Mouse (Mus musculus): ENCODE data around the gene Mpp2. TPM values are rescaled to one million over a fixed set of nuclear protein-coding genes. Genes with fewer than 3 reads are reported as not detected.
A peak's percentile ranks its signal among the peaks of the same experiment; 100 is the strongest.

Mpp2 gene
- polyA plus RNA-seq, 1 experiment from 2014 or later, result 7.0 TPM

DNA sequence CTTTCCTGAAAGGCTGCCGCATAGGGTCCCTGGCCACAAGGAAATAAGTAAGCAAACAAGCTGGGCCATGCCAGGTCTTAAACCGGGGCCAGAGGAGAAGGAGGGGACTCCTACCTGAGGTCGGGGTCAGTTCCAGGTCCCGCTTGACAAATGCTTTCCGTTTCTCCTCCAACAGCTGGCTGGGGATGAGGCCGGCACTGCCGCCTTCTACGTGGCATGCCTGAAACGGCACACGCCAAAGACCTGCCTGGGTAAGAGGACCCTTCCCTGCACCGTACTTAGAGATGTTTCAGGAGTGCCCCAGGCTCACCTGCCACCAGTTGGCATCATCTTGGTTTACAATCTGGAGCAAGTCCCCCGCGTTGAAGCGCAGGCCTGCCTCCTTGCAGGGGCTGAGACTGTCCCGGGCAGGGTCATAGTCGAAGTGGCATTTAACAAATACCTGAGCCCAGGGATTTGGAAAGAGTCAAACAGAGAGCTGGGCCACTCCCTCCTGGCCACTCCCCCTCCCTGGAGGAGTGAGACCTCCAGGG is 26.3 kb downstream of the Mpp2 start:
- no peak overlapping the region for H3K4me2 ChIP-seq (ENCODE audit: low read length)
- H3K9ac ChIP-seq (ENCODE audit: low read length), result no peak overlapping the region
- no peak overlapping the region for H3K4me3 ChIP-seq (ENCODE audit: low read depth, low read length)
- no peaks in the 10 kb centered on the region; the same call in 1 of the 2 replicates for H3K4me1 ChIP-seq (replicated peaks; ENCODE audit: control insufficient read depth, insufficient read depth, low read length)
- H3K27ac ChIP-seq (ENCODE audit: low read depth), result no peak overlapping the region
- H3K9me3 ChIP-seq (ENCODE audit: control insufficient read depth, low read length), result no peaks in the 10 kb centered on the region
- ATAC-seq (replicated peaks; ENCODE audit: low FRiP score, low TSS enrichment, low read depth) (no peak), DNase-seq (ENCODE audit: low spot score) (no peak)
- H3K27me3 ChIP-seq (replicated peaks; ENCODE audit: control insufficient read depth, insufficient read depth, low read length), result no peaks in the 10 kb centered on the region
- H3K36me3 ChIP-seq (ENCODE audit: control insufficient read depth, insufficient read depth, low read length), result peaks cover 12% of the 10 kb centered on the region
- 33% methylated on average over 16 of the region's 16 CpGs for WGBS

DNA sequence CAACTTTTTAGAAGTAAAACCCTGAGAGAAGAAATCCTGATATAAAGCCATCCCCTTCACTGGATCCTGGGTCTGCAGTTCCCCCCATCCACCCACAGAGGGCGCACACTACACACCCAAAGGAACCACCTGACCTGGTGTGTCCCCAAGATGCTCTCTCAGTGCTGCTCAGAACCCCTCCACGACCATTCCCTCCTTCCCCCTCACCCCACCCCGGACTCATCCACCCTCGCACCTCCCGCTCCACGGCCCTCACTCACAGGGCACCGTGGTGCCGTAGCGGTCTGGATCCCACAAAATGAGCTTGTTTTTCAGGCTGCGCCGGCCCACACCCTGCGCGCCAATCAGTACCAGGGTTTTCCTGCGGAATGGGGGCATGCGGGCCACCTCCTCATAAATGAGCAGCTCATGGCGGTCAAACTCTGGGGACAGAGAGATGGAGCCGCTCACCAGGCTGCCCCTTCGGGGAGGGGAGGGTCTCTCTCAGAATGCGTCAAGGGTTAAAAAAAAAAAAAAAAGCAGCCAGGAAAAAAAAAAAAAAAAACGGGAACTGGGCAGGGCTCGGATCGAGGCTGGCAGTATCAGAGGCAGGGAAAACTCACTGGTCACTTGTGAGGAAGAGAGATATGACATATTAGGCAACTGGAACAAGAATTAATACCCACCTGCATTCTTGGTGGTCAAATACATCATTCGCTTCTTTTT is 26.9 kb downstream of the Mpp2 start:
- DNase-seq (ENCODE audit: low spot score), result peak; percentile 93

DNA sequence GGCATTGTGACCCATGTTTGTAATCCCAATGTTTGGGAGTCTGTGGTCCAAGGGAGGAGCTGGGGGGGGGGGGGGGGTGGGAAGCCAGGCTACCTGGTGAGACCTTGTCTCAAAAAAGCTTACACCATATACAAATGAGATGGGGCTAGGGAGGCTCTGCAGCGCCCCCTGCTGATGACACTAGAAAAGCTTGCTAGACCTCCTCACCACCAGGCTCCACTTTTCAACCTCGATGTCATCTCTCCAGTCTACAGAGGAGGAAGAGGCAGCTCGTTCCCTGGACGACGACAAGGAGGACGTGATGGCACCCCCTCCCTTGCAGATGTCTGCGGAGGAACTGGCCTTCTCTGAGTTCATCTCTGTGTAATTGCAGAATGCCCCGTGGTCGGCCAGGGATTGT is 34.5 kb downstream of the Mpp2 start:
- Histone ChIP-seq H3K9me3 (ENCODE audit: control insufficient read depth, low read length) (no peaks in the 10 kb centered on the region), H3K27ac (ENCODE audit: low read depth) (no peak overlapping the region), H3K4me2 (ENCODE audit: low read length) (no peak overlapping the region), H3K36me3 (ENCODE audit: control insufficient read depth, insufficient read depth, low read length) (no peaks in the 10 kb centered on the region), H3K27me3 (replicated peaks; ENCODE audit: control insufficient read depth, insufficient read depth, low read length) (no peaks in the 10 kb centered on the region), H3K4me1 (replicated peaks; ENCODE audit: control insufficient read depth, insufficient read depth, low read length) (no peaks in the 10 kb centered on the region), H3K9ac (ENCODE audit: low read length) (no peak overlapping the region), H3K4me3 (ENCODE audit: low read depth, low read length) (no peak overlapping the region)
- peak; percentile 84 for DNase-seq (ENCODE audit: low spot score)
- no peak for ATAC-seq (replicated peaks; ENCODE audit: low FRiP score, low TSS enrichment, low read depth)
- WGBS, result 30% methylated on average over 9 of the region's 9 CpGs

More for the DNA sequence above, 26.9 kb downstream of the Mpp2 start:
- no peaks in the 10 kb centered on the region; the same call in 1 of the 2 replicates for H3K4me1 ChIP-seq (replicated peaks; ENCODE audit: control insufficient read depth, insufficient read depth, low read length)
- ATAC-seq (replicated peaks; ENCODE audit: low FRiP score, low TSS enrichment, low read depth), result peak; percentile 68
- peak overlapping the region; percentile 23 for H3K4me3 ChIP-seq (ENCODE audit: low read depth, low read length)
- no peaks in the 10 kb centered on the region for H3K27me3 ChIP-seq (replicated peaks; ENCODE audit: control insufficient read depth, insufficient read depth, low read length)
- H3K9ac ChIP-seq (ENCODE audit: low read length), result no peak overlapping the region
- peaks cover 12% of the 10 kb centered on the region for H3K36me3 ChIP-seq (ENCODE audit: control insufficient read depth, insufficient read depth, low read length)
- peak overlapping the region; percentile 64 for H3K4me2 ChIP-seq (ENCODE audit: low read length)
- 3% methylated on average over 23 of the region's 23 CpGs for WGBS
- H3K27ac ChIP-seq (ENCODE audit: low read depth), result no peak overlapping the region
- no peaks in the 10 kb centered on the region for H3K9me3 ChIP-seq (ENCODE audit: control insufficient read depth, low read length)

DNA sequence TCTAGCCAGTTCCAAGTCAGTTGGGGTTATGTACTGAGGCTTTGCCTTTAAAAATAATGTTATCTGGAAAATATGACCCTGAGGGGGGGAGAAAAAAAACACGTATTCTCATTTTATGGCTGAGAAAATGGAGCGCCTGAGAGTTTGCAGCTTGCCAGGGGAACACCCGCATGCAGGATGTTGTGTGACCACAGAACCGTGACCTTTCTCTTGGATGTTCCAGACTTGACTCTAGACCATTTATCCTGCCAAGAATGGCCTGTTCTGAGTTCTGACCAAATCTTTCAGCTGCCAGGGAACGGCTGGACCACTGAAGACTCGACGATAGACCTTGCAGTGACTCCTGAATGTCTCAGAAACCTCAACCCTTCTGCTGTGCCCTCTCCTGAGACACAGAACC is 35.1 kb downstream of the Mpp2 start:
- ATAC-seq (replicated peaks; ENCODE audit: low FRiP score, low TSS enrichment, low read depth) (no peak), DNase-seq (ENCODE audit: low spot score) (no peak)
- Histone ChIP-seq H3K27me3 (replicated peaks; ENCODE audit: control insufficient read depth, insufficient read depth, low read length) (no peaks in the 10 kb centered on the region), H3K36me3 (ENCODE audit: control insufficient read depth, insufficient read depth, low read length) (no peaks in the 10 kb centered on the region), H3K9ac (ENCODE audit: low read length) (no peak overlapping the region), H3K4me2 (ENCODE audit: low read length) (no peak overlapping the region), H3K4me1 (replicated peaks; ENCODE audit: control insufficient read depth, insufficient read depth, low read length) (no peaks in the 10 kb centered on the region), H3K27ac (ENCODE audit: low read depth) (no peak overlapping the region), H3K4me3 (ENCODE audit: low read depth, low read length) (no peak overlapping the region), H3K9me3 (ENCODE audit: control insufficient read depth, low read length) (no peaks in the 10 kb centered on the region)
- WGBS, result 73% methylated on average over 7 of the region's 7 CpGs

DNA sequence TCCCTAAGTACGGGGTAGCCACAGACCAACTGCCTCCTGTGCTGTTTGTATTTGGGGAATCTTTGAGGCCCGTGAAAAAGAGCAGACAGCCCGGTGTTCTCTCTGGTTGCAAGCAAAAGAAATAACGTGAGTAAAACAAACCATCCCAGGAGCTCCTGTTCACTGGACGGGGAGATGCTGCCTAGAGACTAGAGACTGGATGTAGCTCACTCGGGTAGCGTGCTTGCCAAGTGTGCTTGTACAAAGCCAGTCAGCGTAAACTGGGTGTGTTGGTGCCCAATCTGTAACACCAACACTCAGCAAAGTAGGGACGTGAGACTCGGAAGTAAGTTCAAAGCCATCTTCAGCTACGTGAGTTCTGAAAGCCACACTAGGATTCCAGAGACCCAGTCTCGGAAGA is 35.6 kb downstream of the Mpp2 start:
- DNase-seq (ENCODE audit: low spot score) (no peak), ATAC-seq (replicated peaks; ENCODE audit: low FRiP score, low TSS enrichment, low read depth) (no peak)
- Histone ChIP-seq H3K4me3 (ENCODE audit: low read depth, low read length) (no peak overlapping the region), H3K27me3 (replicated peaks; ENCODE audit: control insufficient read depth, insufficient read depth, low read length) (no peaks in the 10 kb centered on the region), H3K36me3 (ENCODE audit: control insufficient read depth, insufficient read depth, low read length) (no peaks in the 10 kb centered on the region), H3K4me1 (replicated peaks; ENCODE audit: control insufficient read depth, insufficient read depth, low read length) (no peaks in the 10 kb centered on the region), H3K4me2 (ENCODE audit: low read length) (no peak overlapping the region), H3K27ac (ENCODE audit: low read depth) (no peak overlapping the region), H3K9me3 (ENCODE audit: control insufficient read depth, low read length) (no peaks in the 10 kb centered on the region), H3K9ac (ENCODE audit: low read length) (no peak overlapping the region)
- WGBS, result 75% methylated on average over 12 of the region's 12 CpGs

DNA sequence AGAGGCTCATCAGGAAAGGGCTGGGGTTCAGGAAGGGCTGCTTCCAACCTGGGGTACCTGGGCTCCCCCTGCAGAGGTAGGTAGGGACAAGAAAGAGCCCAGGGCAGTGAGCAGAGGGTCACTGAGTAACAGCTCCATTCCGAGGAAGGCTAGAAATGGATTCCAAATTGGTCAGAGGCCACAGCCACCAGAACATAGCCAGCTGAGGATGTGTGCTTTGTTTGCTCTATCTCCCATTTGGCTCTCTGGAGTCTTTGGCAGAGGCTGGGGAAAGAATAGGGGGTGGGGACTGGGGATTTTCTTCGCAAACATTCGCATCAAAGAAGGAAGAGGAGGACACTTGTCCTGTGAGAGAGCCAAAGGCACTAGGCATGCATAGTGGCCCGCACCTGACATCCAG is 36.4 kb downstream of the Mpp2 start:
- Histone ChIP-seq H3K36me3 (ENCODE audit: control insufficient read depth, insufficient read depth, low read length) (no peaks in the 10 kb centered on the region), H3K27me3 (replicated peaks; ENCODE audit: control insufficient read depth, insufficient read depth, low read length) (no peaks in the 10 kb centered on the region), H3K4me2 (ENCODE audit: low read length) (no peak overlapping the region), H3K4me3 (ENCODE audit: low read depth, low read length) (no peak overlapping the region), H3K9me3 (ENCODE audit: control insufficient read depth, low read length) (no peaks in the 10 kb centered on the region), H3K27ac (ENCODE audit: low read depth) (no peak overlapping the region), H3K4me1 (replicated peaks; ENCODE audit: control insufficient read depth, insufficient read depth, low read length) (no peaks in the 10 kb centered on the region), H3K9ac (ENCODE audit: low read length) (no peak overlapping the region)
- no peak for ATAC-seq (replicated peaks; ENCODE audit: low FRiP score, low TSS enrichment, low read depth)
- no peak for DNase-seq (ENCODE audit: low spot score)
- 50% methylated on average over 4 of the region's 4 CpGs for WGBS

DNA sequence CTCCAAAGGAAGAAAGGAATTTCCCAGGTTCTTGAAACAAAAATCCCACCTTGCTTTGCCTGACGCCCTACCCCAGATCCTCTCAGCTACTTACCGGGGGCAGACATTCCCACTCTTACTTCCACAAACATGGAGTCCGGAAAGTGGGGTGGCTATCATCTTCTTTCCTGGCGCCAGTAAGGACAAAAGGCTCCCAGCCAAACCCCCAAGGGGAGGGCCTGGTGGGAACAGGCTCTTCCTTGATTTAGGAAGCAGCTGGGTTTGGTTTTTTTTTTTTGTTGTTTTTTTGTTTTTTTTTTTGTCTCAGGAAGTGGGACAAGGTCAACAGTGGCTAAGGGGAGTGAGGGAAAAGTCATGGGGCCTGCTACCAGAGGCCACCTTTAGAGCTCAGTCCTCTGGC is 36.8 kb downstream of the Mpp2 start:
- H3K4me2 ChIP-seq (ENCODE audit: low read length), result no peak overlapping the region
- no peak overlapping the region for H3K4me3 ChIP-seq (ENCODE audit: low read depth, low read length)
- H3K9ac ChIP-seq (ENCODE audit: low read length), result no peak overlapping the region
- H3K27me3 ChIP-seq (replicated peaks; ENCODE audit: control insufficient read depth, insufficient read depth, low read length), result no peaks in the 10 kb centered on the region
- H3K9me3 ChIP-seq (ENCODE audit: control insufficient read depth, low read length), result no peaks in the 10 kb centered on the region
- DNase-seq (ENCODE audit: low spot score) (no peak), ATAC-seq (replicated peaks; ENCODE audit: low FRiP score, low TSS enrichment, low read depth) (no peak)
- 63% methylated on average over 4 of the region's 4 CpGs for WGBS
- H3K27ac ChIP-seq (ENCODE audit: low read depth), result no peak overlapping the region
- H3K4me1 ChIP-seq (replicated peaks; ENCODE audit: control insufficient read depth, insufficient read depth, low read length), result no peaks in the 10 kb centered on the region
- no peaks in the 10 kb centered on the region for H3K36me3 ChIP-seq (ENCODE audit: control insufficient read depth, insufficient read depth, low read length)

DNA sequence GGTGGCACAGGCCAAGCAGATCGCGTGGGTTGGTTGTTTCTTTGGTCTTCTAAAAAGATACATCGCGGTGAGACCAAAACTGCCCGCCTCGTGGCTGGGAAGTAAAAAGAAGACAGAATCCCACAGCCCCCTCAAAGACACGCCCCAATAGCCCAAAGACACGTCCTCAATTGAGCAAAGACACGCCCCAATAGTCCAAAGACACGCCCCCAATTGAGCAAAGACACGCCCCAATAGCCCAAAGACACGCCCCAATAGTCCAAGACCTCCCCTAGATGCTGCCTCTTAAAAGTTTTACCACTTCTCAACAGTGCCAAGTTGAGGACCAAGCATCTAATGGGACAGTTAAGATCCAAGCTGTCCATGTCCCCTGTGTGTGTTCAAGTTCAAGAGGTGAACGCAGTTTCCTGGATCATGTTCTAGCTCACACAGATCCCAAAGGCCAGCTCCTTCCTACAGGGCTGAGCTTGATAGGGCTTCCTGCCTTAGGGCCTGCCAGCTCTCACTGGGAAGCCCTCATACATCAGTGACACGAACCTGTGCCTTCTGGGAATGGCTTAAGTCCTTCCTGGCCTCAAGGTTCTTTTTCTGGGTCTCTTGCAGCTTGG is 38.3 kb downstream of the Mpp2 start:
- no peaks in the 10 kb centered on the region for H3K36me3 ChIP-seq (ENCODE audit: control insufficient read depth, insufficient read depth, low read length)
- H3K4me3 ChIP-seq (ENCODE audit: low read depth, low read length), result no peak overlapping the region
- no peak for ATAC-seq (replicated peaks; ENCODE audit: low FRiP score, low TSS enrichment, low read depth)
- H3K27ac ChIP-seq (ENCODE audit: low read depth), result no peak overlapping the region
- WGBS, result 55% methylated on average over 14 of the region's 14 CpGs
- no peaks in the 10 kb centered on the region for H3K4me1 ChIP-seq (replicated peaks; ENCODE audit: control insufficient read depth, insufficient read depth, low read length)
- H3K27me3 ChIP-seq (replicated peaks; ENCODE audit: control insufficient read depth, insufficient read depth, low read length), result no peaks in the 10 kb centered on the region
- DNase-seq (ENCODE audit: low spot score), result no peak
- H3K4me2 ChIP-seq (ENCODE audit: low read length), result no peak overlapping the region
- peaks cover 9% of the 10 kb centered on the region; the same call in 1 of the 2 replicates for H3K9me3 ChIP-seq (ENCODE audit: control insufficient read depth, low read length)
- no peak overlapping the region for H3K9ac ChIP-seq (ENCODE audit: low read length)

DNA sequence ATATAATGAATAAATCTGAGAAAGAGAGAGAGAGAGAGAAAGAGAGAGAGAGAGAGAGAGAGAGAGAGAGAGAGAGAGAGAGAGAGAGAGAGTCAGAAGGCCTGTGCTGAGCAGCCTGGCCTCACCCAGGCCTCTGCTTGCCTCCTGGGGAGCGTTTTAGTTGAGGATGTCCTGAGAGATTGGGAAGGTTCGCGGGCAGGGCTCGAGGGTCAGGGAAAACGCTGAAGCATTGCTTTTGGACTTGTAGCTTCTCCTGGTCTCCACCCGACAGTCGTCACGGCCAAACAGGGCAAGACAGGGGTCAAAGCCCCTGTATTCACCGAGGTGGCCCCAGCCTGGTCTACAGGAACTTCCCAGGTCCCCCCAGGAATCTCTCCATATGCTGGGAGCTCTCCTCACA is 41.7 kb downstream of the Mpp2 start:
- H3K4me2 ChIP-seq (ENCODE audit: low read length), result no peak overlapping the region
- no peaks in the 10 kb centered on the region for H3K4me1 ChIP-seq (replicated peaks; ENCODE audit: control insufficient read depth, insufficient read depth, low read length)
- DNase-seq (ENCODE audit: low spot score) (no peak), ATAC-seq (replicated peaks; ENCODE audit: low FRiP score, low TSS enrichment, low read depth) (no peak)
- WGBS, result 82% methylated on average over 9 of the region's 9 CpGs
- peaks cover 11% of the 10 kb centered on the region; the same call in 1 of the 2 replicates for H3K9me3 ChIP-seq (ENCODE audit: control insufficient read depth, low read length)
- H3K27me3 ChIP-seq (replicated peaks; ENCODE audit: control insufficient read depth, insufficient read depth, low read length), result no peaks in the 10 kb centered on the region
- H3K4me3 ChIP-seq (ENCODE audit: low read depth, low read length), result no peak overlapping the region
- no peaks in the 10 kb centered on the region for H3K36me3 ChIP-seq (ENCODE audit: control insufficient read depth, insufficient read depth, low read length)
- H3K9ac ChIP-seq (ENCODE audit: low read length), result no peak overlapping the region
- H3K27ac ChIP-seq (ENCODE audit: low read depth), result no peak overlapping the region

Data from intestine, embryonic 14.5 days (tissue).